Mouse (Mus musculus) olfactory bulb, adult 2 months (tissue): ENCODE measurements around the gene Ficd. TPM values are rescaled to one million over a fixed set of nuclear protein-coding genes. Genes with fewer than 3 reads are reported as not detected.

Source experiments
- H3K27ac ChIP-seq: fragments of 200-500 bp; 2 replicates; pipeline ENCODE4 v1.5.1; 2012; ENCODE audit warnings: low read depth, low read length; ENCODE audit not compliant: insufficient read depth
- H3K4me1 ChIP-seq: fragments of 200-500 bp; 2 replicates; pipeline ENCODE4 v1.6.1; 2012; ENCODE audit warnings: low read length; ENCODE audit not compliant: control insufficient read depth, insufficient read depth
- H3K4me3 ChIP-seq: fragments of 200-500 bp; 2 replicates; pipeline ENCODE4 v1.5.1; 2012; ENCODE audit warnings: mild to moderate bottlenecking, low read depth, low read length, moderate library complexity; ENCODE audit not compliant: insufficient read depth
- CTCF ChIP-seq: fragments of 200-500 bp; IDR thresholded peaks from 2 replicates; pipeline ENCODE4 v1.5.1; 2012; ENCODE audit warnings: low read depth, mild to moderate bottlenecking, low read length, moderate library complexity; ENCODE audit not compliant: insufficient read depth
- POLR2A ChIP-seq: fragments of 200-500 bp; IDR thresholded peaks from 2 replicates; pipeline ENCODE4 v1.6.1; 2012; ENCODE audit warnings: mild to moderate bottlenecking, low read depth, low read length, moderate library complexity; ENCODE audit not compliant: insufficient read depth
- WGBS: fragments of 180-500 bp; shearing (Covaris S2); methylation state at CpG from one replicate; pipeline ENCODE4 v1.1.7; 2018; 5-methylcytosine and 5-hydroxymethylcytosine counted together
- polyA plus RNA-seq: library from polyadenylated mRNA; stranded (reverse); fragments of >200 nt; gene quantifications from 2 replicates; pipeline ENCODE4 v1.2.4, GENCODE M21; 2012; ENCODE audit warnings: low replicate concordance; ENCODE audit not compliant: missing spikeins, insufficient read depth, insufficient read length

Gene Ficd
- not detected in 2 replicates for polyA plus RNA-seq

DNA sequence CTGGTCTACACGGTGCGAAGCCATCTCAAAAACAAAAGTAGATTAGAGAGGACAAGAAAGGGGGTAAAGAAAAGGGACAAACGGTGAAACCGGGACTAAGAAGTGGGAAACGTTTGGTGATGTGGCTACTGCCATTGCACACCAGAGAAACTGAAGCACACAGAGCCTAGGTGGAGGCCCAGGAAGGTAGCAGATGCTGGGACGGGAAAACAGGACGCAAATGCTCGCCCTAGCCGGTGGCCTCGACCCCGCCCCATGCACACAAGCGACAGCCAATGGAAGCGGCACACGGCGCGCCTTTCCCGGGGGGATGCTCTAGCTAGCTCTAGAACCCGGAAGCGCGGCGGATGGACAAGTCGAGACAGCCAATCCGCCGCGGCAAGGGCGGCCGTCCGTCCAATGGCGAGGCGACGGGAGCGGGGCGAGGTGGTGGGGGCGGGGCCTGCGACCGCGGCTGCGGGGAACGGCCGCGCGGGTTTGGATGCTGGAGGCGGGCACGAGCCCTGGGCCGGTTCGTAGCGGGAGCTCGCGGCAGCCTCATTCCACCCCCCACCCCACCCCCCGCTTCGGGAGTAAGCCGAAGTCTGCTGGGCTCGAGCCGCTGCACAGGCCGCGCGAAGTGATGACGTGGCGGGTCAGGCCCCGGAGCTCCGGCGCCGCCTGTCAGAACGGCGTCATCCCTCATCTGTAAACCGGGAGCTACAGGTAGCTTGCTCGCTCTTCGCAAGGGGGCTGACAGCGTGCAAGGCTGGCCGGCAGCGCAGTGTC, at the start of gene Ficd:
TSS of gene Ficd (plus strand) at position 459 of the 768 bp plus-strand sequence.
- peak; percentile 14; the same call in 1 of the 2 replicates for TF ChIP-seq POLR2A
- no peak for TF ChIP-seq CTCF
- WGBS: under 1% methylated on average over 71 of the region's 71 CpGs
- peak within 1 kb of the TSS; percentile 95 for H3K27ac ChIP-seq
- H3K4me3 ChIP-seq: peak within 1 kb of the TSS; percentile 78
- peaks cover 27% of the 10 kb centered on the region for H3K4me1 ChIP-seq

DNA sequence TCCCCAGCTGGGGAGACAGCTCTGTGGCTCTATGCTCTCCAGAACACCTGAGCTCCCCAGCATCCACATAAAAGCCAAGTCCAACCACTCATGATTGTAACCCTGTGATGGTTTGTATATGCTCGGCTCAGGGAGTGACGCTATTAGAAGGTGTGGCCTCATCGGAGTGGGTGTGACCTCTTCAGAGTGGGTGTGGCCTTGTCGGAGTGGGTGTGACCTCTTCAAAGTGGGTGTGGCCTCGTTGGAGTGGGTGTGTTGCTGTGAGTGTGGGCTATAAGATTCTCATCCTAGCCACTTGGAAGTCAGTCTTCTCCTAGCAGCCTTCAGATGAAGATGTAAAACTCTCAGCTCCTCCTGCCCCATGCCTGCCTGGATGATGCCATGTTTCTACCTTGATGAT, 48.1 kb upstream of the Ficd start:
- peaks cover 14% of the 10 kb centered on the region for H3K4me1 ChIP-seq
- 83% methylated on average over 5 of the region's 5 CpGs for WGBS

DNA sequence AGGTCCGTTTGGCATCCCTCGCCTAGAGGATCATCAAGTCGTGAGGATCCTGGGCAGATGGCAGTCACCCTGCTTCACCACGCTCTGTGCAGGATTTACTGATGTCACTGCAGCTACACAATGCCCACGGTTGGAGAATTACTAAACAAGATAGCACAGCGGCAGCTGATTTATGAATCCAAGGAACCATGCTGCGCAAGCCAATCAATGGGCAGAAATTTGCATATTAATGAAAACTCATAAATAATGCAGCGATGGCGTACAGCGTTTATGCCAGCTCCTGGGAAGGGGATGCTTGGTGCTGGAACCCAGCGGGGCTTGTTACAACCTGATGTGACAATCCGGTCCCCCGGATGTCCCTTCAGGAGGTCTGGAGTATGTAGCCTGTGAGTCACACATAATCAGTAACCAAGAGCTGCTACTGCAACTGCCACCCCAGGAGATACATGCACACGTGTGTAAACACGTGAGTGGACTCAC, 45.5 kb upstream of the Ficd start:
- H3K27ac ChIP-seq: no peak overlapping the region
- H3K4me1 ChIP-seq: peaks cover 12% of the 10 kb centered on the region
- 27% methylated on average over 15 of the region's 15 CpGs for WGBS
- H3K4me3 ChIP-seq: no peak overlapping the region
- no peak for TF ChIP-seq CTCF
- TF ChIP-seq POLR2A: no peak

More for the DNA sequence above, 48.1 kb upstream of the Ficd start:
- H3K4me3 ChIP-seq: no peak overlapping the region
- H3K27ac ChIP-seq: no peak overlapping the region
- TF ChIP-seq CTCF (no peak), POLR2A (no peak)

DNA sequence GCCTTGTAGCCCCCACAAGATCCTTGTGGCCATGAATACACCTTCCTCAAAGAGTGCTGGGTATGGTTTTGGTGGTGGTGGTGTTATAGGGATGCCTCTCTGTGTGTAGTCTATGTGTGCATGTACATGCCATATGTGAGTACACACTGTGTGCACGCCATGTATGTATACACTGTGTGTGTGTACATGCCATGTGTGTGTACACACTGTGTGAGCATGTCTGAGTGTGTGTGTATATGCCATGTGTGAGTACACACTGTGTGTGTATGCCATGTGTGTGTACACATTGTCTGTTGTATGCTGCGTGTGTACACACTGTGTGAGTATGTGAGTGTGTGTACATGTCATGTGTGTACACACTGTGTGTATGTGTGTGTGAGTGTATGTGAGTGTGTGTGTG, 44.7 kb upstream of the Ficd start:
- Histone ChIP-seq H3K4me3 (no peak overlapping the region), H3K27ac (no peak overlapping the region), H3K4me1 (peaks cover 14% of the 10 kb centered on the region)
- no peak for TF ChIP-seq CTCF
- no peak for TF ChIP-seq POLR2A
- 96% methylated on average over 2 of the region's 2 CpGs for WGBS

DNA sequence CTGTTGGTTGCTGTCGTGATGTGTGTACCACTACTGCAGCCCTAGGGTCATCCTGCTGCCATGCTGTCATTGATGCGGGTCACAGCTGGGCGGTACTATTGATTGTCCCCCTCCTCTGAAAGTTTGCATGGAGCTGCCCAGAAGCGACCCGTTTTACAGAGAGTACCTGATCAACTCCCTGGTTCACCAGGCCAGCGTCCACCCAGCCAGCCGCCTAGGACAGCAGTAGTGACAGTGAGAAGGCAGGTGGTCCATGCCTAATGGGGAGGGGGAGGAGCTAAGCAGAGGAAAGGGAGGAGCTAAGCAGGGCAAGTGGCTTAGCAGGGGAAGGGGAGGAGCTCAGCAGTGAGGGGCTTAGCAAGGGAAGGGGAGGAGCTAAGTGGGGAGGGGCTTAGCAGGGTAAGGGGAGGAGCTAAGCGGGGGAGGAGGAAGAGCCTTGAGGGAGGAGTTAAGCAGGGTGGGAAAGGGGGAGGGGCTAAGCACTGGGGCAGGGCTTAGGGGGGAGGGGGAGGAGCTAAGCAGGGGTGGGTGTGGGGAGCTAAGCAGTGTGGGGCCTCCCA, 42.3 kb upstream of the Ficd start:
- H3K4me1 ChIP-seq: peaks cover 14% of the 10 kb centered on the region
- WGBS: 92% methylated on average over 8 of the region's 8 CpGs
- H3K27ac ChIP-seq: no peak overlapping the region
- TF ChIP-seq POLR2A: no peak
- TF ChIP-seq CTCF: no peak
- H3K4me3 ChIP-seq: no peak overlapping the region

DNA sequence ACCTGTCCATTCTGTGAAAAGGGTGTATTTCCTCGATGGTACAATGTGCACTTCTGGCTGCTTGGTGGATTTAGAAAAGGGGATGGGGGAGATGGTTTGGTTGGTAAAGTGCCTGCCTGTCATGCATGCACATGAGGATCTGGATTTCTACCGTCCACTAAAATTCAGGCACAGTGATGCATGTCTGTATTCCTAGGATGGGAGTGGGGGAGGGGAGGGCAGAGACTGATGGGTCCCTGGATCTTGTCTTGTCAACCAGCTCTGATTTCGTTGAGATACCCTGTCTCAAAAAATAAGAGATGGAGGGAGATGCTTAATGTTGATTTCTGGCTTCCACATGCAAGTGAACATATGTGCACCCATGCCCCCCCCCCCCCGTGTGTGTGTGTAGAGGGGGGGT, 41.6 kb upstream of the Ficd start:
- Histone ChIP-seq H3K27ac (no peak overlapping the region), H3K4me3 (no peak overlapping the region), H3K4me1 (peaks cover 14% of the 10 kb centered on the region)
- whole genome bisulfite sequencing: 71% methylated on average over 4 of the region's 4 CpGs
- no peak for TF ChIP-seq POLR2A
- TF ChIP-seq CTCF: no peak

DNA sequence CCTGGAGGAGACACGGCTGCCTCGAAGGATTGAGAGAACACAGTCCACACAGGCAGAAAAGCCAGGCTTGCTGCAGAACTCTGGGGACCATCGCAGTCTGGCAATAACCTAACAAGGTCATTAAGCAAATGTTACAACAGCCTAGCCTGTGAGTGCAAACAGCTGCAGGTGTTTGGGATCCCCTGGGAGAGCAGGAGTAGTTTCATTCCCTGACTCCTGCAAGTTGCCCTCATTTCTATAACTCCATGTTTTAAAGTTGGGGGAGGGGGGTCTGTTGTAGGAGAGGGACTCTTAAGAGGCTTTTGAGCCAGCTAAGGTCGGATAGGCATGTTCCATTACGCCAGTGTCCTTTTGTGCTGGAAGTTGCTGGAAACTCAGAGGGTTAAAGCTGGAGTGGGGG, 41.2 kb upstream of the Ficd start:
- TF ChIP-seq POLR2A (no peak), CTCF (no peak)
- H3K27ac ChIP-seq: no peak overlapping the region
- H3K4me3 ChIP-seq: no peak overlapping the region
- WGBS: 45% methylated on average over 5 of the region's 5 CpGs
- H3K4me1 ChIP-seq: peaks cover 14% of the 10 kb centered on the region

DNA sequence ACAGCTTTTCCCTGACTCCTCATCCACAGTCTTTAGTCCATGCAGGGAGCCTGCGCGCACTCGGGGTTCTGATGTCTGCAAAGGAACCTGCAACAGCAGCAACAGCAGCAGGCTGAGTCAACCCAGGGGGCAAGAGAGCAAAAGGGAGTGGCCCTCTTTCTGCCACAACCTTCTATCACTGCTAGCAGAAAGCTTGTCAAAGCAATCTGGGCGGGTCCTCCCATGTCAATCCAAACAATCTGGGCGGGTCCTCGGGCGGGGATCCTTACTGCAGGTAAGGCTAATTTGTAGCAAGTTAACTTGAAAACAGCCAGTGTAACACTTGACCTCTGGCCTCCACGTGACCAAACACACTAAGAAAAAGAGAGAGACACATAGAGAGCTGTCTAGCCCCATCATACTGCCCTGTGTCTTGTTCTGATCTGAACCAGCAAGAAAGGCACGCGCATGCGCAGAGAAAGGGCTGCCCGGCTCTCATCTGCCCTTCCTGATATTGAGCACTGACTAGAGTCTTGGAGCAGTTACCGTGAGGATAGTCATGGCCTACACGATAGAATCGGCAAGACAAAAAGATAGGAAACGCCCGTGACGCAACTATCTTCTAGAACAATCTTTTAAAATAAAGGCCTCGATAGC, 35.1 kb upstream of the Ficd start:
- WGBS: 91% methylated on average over 19 of the region's 19 CpGs
- no peak overlapping the region for H3K4me3 ChIP-seq
- H3K27ac ChIP-seq: no peak overlapping the region
- TF ChIP-seq CTCF (no peak), POLR2A (no peak)
- peaks cover 7% of the 10 kb centered on the region; the same call in 1 of the 2 replicates for H3K4me1 ChIP-seq
